Mouse (Mus musculus): ENCODE measurements around the gene Pip4k2c. TPM values are rescaled to one million over a fixed set of nuclear protein-coding genes. Genes with fewer than 3 reads are reported as not detected.
"Not testable (repeated sequence)": the region's sequence is repeated elsewhere in the genome, so short reads cannot be mapped to it uniquely, and the experiment has no call there.

The Pip4k2c gene
- polyA plus RNA-seq, 1 experiment from 2014 or later = 17.0 TPM

GRCm38 (mm10) chr10:127165654-127166403, 45.6 kb downstream of the Pip4k2c start:
- WGBS = under 1% methylated on average over 56 of the region's 56 CpGs
- Histone ChIP-seq H3K27ac (replicated peaks) (peak overlapping the region; percentile 69), H3K27me3 (peaks cover 70% of the 10 kb centered on the region), H3K36me3 (no peaks in the 10 kb centered on the region), H3K4me3 (peak overlapping the region; percentile 63), H3K4me1 (peaks cover 32% of the 10 kb centered on the region), H3K9me3 (no peaks in the 10 kb centered on the region), H3K4me2 (replicated peaks) (peak overlapping the region; percentile 99), H3K9ac (replicated peaks) (peak overlapping the region; percentile 81)
- peak; percentile 29 for ATAC-seq (ENCODE audit: low FRiP score, low read depth)

GRCm38 (mm10) chr10:127165354-127165653, 46.1 kb downstream of the Pip4k2c start:
- Histone ChIP-seq H3K36me3 (no peaks in the 10 kb centered on the region), H3K27ac (replicated peaks) (peak overlapping the region; percentile 69), H3K9me3 (no peaks in the 10 kb centered on the region), H3K4me3 (peak overlapping the region; percentile 63), H3K4me1 (peaks cover 27% of the 10 kb centered on the region), H3K27me3 (peaks cover 65% of the 10 kb centered on the region), H3K9ac (replicated peaks) (peak overlapping the region; percentile 81), H3K4me2 (replicated peaks) (peak overlapping the region; percentile 99)
- peak; percentile 69 for ATAC-seq (ENCODE audit: low FRiP score, low read depth)
- WGBS = under 1% methylated on average over 37 of the region's 42 CpGs

- Histone ChIP-seq H3K4me2 (replicated peaks) (peak within 1 kb of the TSS; percentile 99), H3K9ac (replicated peaks) (peak within 1 kb of the TSS; percentile 81), H3K4me1 (peaks cover 22% of the 10 kb centered on the region), H3K4me3 (peak within 1 kb of the TSS; percentile 63), H3K27ac (replicated peaks) (peak within 1 kb of the TSS; percentile 69), H3K9me3 (no peaks in the 10 kb centered on the region), H3K36me3 (no peaks in the 10 kb centered on the region), H3K27me3 (peaks cover 60% of the 10 kb centered on the region)
- peak; percentile 92 for ATAC-seq (ENCODE audit: low FRiP score, low read depth)
- WGBS = 2% methylated on average over 52 of the region's 52 CpGs
Observed at GRCm38 (mm10) chr10:127164631-127165353, 46.6 kb downstream of the Pip4k2c start, which contains the start of gene B4galnt1. B4galnt1 (plus strand) TSS chr10:127165225.

GRCm38 (mm10) chr10:127164190-127164589, 47.2 kb downstream of the Pip4k2c start:
- WGBS = 92% methylated on average over 4 of the region's 4 CpGs
- H3K4me1 ChIP-seq = peaks cover 20% of the 10 kb centered on the region
- H3K27ac ChIP-seq (replicated peaks) = no peak overlapping the region
- H3K4me3 ChIP-seq = no peak overlapping the region
- H3K36me3 ChIP-seq = no peaks in the 10 kb centered on the region
- no peaks in the 10 kb centered on the region for H3K9me3 ChIP-seq
- ATAC-seq (ENCODE audit: low FRiP score, low read depth) = no peak
- peaks cover 54% of the 10 kb centered on the region for H3K27me3 ChIP-seq
- peak overlapping the region; percentile 99; the same call in 1 of the 2 replicates for H3K4me2 ChIP-seq (replicated peaks)
- H3K9ac ChIP-seq (replicated peaks) = no peak overlapping the region

GRCm38 (mm10) chr10:127162771-127163261, 48.6 kb downstream of the Pip4k2c start:
- WGBS = 66% methylated on average over 7 of the region's 7 CpGs
- Histone ChIP-seq H3K27me3 (peaks cover 41% of the 10 kb centered on the region), H3K4me1 (peaks cover 20% of the 10 kb centered on the region)
- not testable (repeated sequence) for H3K4me2 ChIP-seq (replicated peaks); H3K36me3 ChIP-seq; ATAC-seq (ENCODE audit: low FRiP score, low read depth); H3K27ac ChIP-seq (replicated peaks); H3K4me3 ChIP-seq; H3K9ac ChIP-seq (replicated peaks); H3K9me3 ChIP-seq

GRCm38 (mm10) chr10:127160728-127161127, 50.7 kb downstream of the Pip4k2c start:
- no peak overlapping the region for H3K4me3 ChIP-seq
- no peaks in the 10 kb centered on the region for H3K36me3 ChIP-seq
- WGBS = 76% methylated on average over 3 of the region's 3 CpGs
- peaks cover 20% of the 10 kb centered on the region for H3K27me3 ChIP-seq
- no peak for ATAC-seq (ENCODE audit: low FRiP score, low read depth)
- H3K27ac ChIP-seq (replicated peaks) = no peak overlapping the region
- no peak overlapping the region for H3K4me2 ChIP-seq (replicated peaks)
- H3K4me1 ChIP-seq = peaks cover 10% of the 10 kb centered on the region
- H3K9me3 ChIP-seq = no peaks in the 10 kb centered on the region
- H3K9ac ChIP-seq (replicated peaks) = no peak overlapping the region

- Histone ChIP-seq H3K27me3 (peaks cover 14% of the 10 kb centered on the region), H3K9me3 (no peaks in the 10 kb centered on the region), H3K27ac (replicated peaks) (no peak overlapping the region), H3K4me3 (no peak overlapping the region), H3K9ac (replicated peaks) (no peak overlapping the region), H3K4me1 (peaks cover 4% of the 10 kb centered on the region), H3K36me3 (no peaks in the 10 kb centered on the region), H3K4me2 (replicated peaks) (no peak overlapping the region)
- 87% methylated on average over 9 of the region's 9 CpGs for WGBS
- ATAC-seq (ENCODE audit: low FRiP score, low read depth) = no peak
Observed at GRCm38 (mm10) chr10:127160081-127160480, 51.3 kb downstream of the Pip4k2c start.

GRCm38 (mm10) chr10:127158471-127158870, 52.9 kb downstream of the Pip4k2c start:
- ATAC-seq (ENCODE audit: low FRiP score, low read depth) = no peak
- WGBS = 66% methylated on average over 3 of the region's 3 CpGs
- no peak overlapping the region for H3K4me2 ChIP-seq (replicated peaks)

GRCm38 (mm10) chr10:127156511-127156910, 54.9 kb downstream of the Pip4k2c start:
- Histone ChIP-seq H3K4me2 (replicated peaks) (no peak overlapping the region), H3K9me3 (no peaks in the 10 kb centered on the region), H3K36me3 (no peaks in the 10 kb centered on the region), H3K4me1 (no peaks in the 10 kb centered on the region), H3K9ac (replicated peaks) (no peak overlapping the region), H3K27me3 (no peaks in the 10 kb centered on the region), H3K4me3 (no peak overlapping the region), H3K27ac (replicated peaks) (no peak overlapping the region)
- no peak for ATAC-seq (ENCODE audit: low FRiP score, low read depth)
- 84% methylated on average over 1 of the region's 1 CpGs for WGBS

More at GRCm38 (mm10) chr10:127158471-127158870, 52.9 kb downstream of the Pip4k2c start:
- Histone ChIP-seq H3K4me1 (no peaks in the 10 kb centered on the region), H3K9ac (replicated peaks) (no peak overlapping the region), H3K36me3 (no peaks in the 10 kb centered on the region), H3K27me3 (peaks cover 5% of the 10 kb centered on the region), H3K4me3 (no peak overlapping the region), H3K27ac (replicated peaks) (no peak overlapping the region), H3K9me3 (no peaks in the 10 kb centered on the region)

- H3K36me3 ChIP-seq = no peaks in the 10 kb centered on the region
- no peaks in the 10 kb centered on the region for H3K27me3 ChIP-seq
- H3K4me2 ChIP-seq (replicated peaks) = no peak overlapping the region
- no peak overlapping the region for H3K9ac ChIP-seq (replicated peaks)
- no peak overlapping the region for H3K27ac ChIP-seq (replicated peaks)
- no peak overlapping the region for H3K4me3 ChIP-seq
- no peak for ATAC-seq (ENCODE audit: low FRiP score, low read depth)
- WGBS = 91% methylated on average over 1 of the region's 1 CpGs
- no peaks in the 10 kb centered on the region for H3K9me3 ChIP-seq
- no peaks in the 10 kb centered on the region for H3K4me1 ChIP-seq
Observed at GRCm38 (mm10) chr10:127156089-127156488, 55.3 kb downstream of the Pip4k2c start.

GRCm38 (mm10) chr10:127154652-127155051, 56.7 kb downstream of the Pip4k2c start:
- Histone ChIP-seq H3K27ac (replicated peaks) (no peak overlapping the region), H3K9me3 (no peaks in the 10 kb centered on the region), H3K9ac (replicated peaks) (no peak overlapping the region), H3K4me1 (no peaks in the 10 kb centered on the region), H3K4me3 (no peak overlapping the region), H3K27me3 (no peaks in the 10 kb centered on the region), H3K4me2 (replicated peaks) (no peak overlapping the region), H3K36me3 (no peaks in the 10 kb centered on the region)
- ATAC-seq (ENCODE audit: low FRiP score, low read depth) = no peak
- WGBS = 89% methylated on average over 5 of the region's 5 CpGs

GRCm38 (mm10) chr10:127154241-127154640, 57.1 kb downstream of the Pip4k2c start:
- no peaks in the 10 kb centered on the region for H3K4me1 ChIP-seq
- no peaks in the 10 kb centered on the region for H3K36me3 ChIP-seq
- WGBS = 98% methylated on average over 2 of the region's 2 CpGs
- no peak overlapping the region for H3K9ac ChIP-seq (replicated peaks)
- no peak overlapping the region for H3K27ac ChIP-seq (replicated peaks)
- H3K27me3 ChIP-seq = no peaks in the 10 kb centered on the region
- ATAC-seq (ENCODE audit: low FRiP score, low read depth) = no peak
- no peaks in the 10 kb centered on the region for H3K9me3 ChIP-seq
- H3K4me3 ChIP-seq = no peak overlapping the region
- H3K4me2 ChIP-seq (replicated peaks) = no peak overlapping the region
